Mouse (Mus musculus): ENCODE data around the gene 1110004F10Rik.

- no peak for TF ChIP-seq CTCF (IDR thresholded peaks at IDR 0.05; ENCODE audit: extremely low read depth, insufficient read depth, low read length)
- TF ChIP-seq POLR2A (IDR thresholded peaks at IDR 0.05; ENCODE audit: extremely low read depth, insufficient read depth, low read length), result no peak
Measured at GRCm38 (mm10) chr7:116031718-116032595, 7.2 kb upstream of the 1110004F10Rik start.
